Mouse (Mus musculus) T-cell, adult 66 days (primary cell): ENCODE results near the gene 4933402N22Rik. TPM values are rescaled to one million over a fixed set of nuclear protein-coding genes. Genes with fewer than 3 reads are reported as not detected.

Experiments
- total RNA-seq, 2 experiments: library from RNA; stranded (reverse); gene quantifications; 3 replicates in 1 of 2; 4 replicates in 1 of 2; pipeline ENCODE4 v1.2.4; 2023

Gene 4933402N22Rik
- total RNA-seq: not detected

DNA sequence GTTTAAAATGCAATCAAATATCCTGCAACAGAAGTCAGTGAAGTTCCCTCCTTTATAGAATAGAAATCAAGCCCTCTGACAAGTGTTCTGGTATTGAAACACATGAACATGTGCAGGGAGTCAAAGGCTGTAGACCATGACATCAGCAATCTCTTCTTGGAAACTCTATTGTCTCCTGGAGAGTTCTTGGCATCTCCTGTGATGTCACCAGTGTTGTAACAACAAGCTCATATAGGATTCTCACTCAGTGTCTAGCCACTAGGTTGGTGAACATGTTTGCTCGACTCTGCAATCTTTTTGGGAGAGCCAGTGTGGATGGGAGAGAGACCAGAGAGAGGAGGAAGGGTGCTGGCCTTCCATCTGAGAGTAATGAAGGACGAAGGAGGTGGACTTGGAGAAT lies at the start of gene 4933402N22Rik:
Gene 4933402N22Rik, plus strand, starts transcription at position 301 of the 400 bp plus-strand sequence.

Other genes starting within 250 kb of the 4933402N22Rik start
- not detected for gene Gm8922, start 236.1 kb upstream of the 4933402N22Rik start, total RNA-seq
- gene Gm8926, start 147.5 kb upstream of the 4933402N22Rik start, total RNA-seq: not detected
- not detected for gene Gm6465, start 72.5 kb upstream of the 4933402N22Rik start, total RNA-seq